Mouse (Mus musculus): ENCODE results near the gene Agpat4.

DNA sequence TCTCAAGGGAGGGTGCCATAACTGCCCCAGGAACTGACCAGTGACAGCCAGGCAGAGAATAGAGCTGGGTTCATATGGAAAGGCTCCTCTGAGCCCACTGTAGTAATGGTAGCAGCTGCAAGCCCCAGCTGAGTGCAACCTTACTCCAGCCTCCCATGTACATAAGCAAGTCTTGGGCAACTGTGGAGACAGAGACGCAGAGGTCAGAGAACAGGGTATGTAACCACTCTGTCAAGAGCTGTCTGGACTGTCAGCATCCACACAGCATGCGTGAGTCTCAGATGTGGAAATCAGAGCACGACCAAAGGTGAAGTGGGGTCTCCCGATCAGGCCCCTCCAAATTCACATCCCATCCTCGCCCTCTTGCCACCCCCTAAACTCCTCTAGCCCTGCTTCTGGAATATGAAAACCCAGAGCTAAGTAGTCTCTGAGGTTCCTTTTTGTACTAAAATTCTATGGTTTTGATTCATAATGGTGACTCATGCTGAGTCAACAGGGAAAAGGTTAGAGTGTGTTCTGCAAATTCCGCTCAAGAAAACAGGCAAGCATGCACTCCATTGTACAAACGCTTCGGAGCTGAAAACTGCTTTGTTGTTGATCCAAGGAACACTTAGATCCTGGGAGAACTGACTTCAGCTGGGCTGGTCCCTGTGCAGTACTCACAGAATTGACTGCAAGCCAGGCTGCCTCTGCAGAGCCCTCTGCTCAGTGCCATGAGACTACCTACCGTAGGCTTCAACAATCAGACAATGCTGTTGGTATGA lies 23.5 kb upstream of the Agpat4 start:
- TF ChIP-seq CTCF (IDR thresholded peaks at IDR 0.05; ENCODE audit: low read depth) (no peak), EP300 (IDR thresholded peaks at IDR 0.05; ENCODE audit: low read depth) (no peak)

Measured in liver, postnatal 0 days (tissue).